Mouse (Mus musculus) lung, embryonic 15.5 days (tissue): ENCODE measurements around the gene Erc2. TPM values are rescaled to one million over a fixed set of nuclear protein-coding genes. Genes with fewer than 3 reads are reported as not detected.
A peak's percentile ranks its signal among the peaks of the same experiment; 100 is the strongest.
"Not testable (repeated sequence)": the region's sequence is repeated elsewhere in the genome, so short reads cannot be mapped to it uniquely, and the experiment has no call there.

Source experiments
- ATAC-seq: fragments of 200-750 bp; cut with Nextera tagmentation; 2 replicates; pipeline ENCODE4 v1.8.0; 2017; ENCODE audit warnings: moderate number of reproducible peaks, borderline replicate concordance; ENCODE audit not compliant: low FRiP score, low TSS enrichment; ENCODE audit errors: extremely low read depth
- H3K27ac ChIP-seq: fragments of 300-500 bp; sonication (generic); 2 replicates; pipeline ENCODE4 v1.5.1; 2015; ENCODE audit warnings: moderate library complexity, mild to moderate bottlenecking, inconsistent platforms
- H3K27me3 ChIP-seq: fragments of 300-500 bp; sonication (generic); 2 replicates; pipeline ENCODE4 v1.6.1; 2015; ENCODE audit warnings: inconsistent platforms
- H3K36me3 ChIP-seq: fragments of 300-500 bp; sonication (generic); 2 replicates; pipeline ENCODE4 v1.6.1; 2015; ENCODE audit warnings: inconsistent platforms
- H3K4me1 ChIP-seq: fragments of 300-500 bp; sonication (generic); 2 replicates; pipeline ENCODE4 v1.6.1; 2015; ENCODE audit warnings: inconsistent platforms
- H3K4me2 ChIP-seq: fragments of 300-500 bp; sonication (generic); 2 replicates; pipeline ENCODE4 v1.6.1; 2015; ENCODE audit warnings: inconsistent platforms, mild to moderate bottlenecking, moderate library complexity
- H3K4me3 ChIP-seq: fragments of 300-500 bp; sonication (generic); 2 replicates; pipeline ENCODE4 v1.5.1; 2015; ENCODE audit warnings: mild to moderate bottlenecking, inconsistent platforms
- H3K9ac ChIP-seq: fragments of 300-500 bp; sonication (generic); 2 replicates; pipeline ENCODE4 v1.6.1; 2015; ENCODE audit warnings: inconsistent platforms
- H3K9me3 ChIP-seq: fragments of 300-500 bp; sonication (generic); 2 replicates; pipeline ENCODE4 v1.6.1; 2016; ENCODE audit warnings: inconsistent platforms
- WGBS: fragments of 180-500 bp; shearing (Covaris S2); methylation state at CpG from one replicate; pipeline ENCODE4 v1.1.7; 2015; 5-methylcytosine and 5-hydroxymethylcytosine counted together
- polyA plus RNA-seq: library from polyadenylated mRNA; unstranded; fragments of >200 nt; fragmentation: Nextera tagmentation; extraction: Ambion mirVana; gene quantifications from 2 replicates; pipeline ENCODE4 v1.2.1, GENCODE M21; 2015

Gene Erc2
- 1.4 and 2.3 TPM in 2 replicates for polyA plus RNA-seq

GRCm38 (mm10) chr14:27622176-27622922 lies at the start of gene Erc2:
Gene Erc2 (plus strand): TSS chr14:27622428.
- Histone ChIP-seq H3K4me3 (peak within 1 kb of the TSS; percentile 48), H3K27me3 (peaks cover 26% of the 10 kb centered on the region), H3K4me2 (peak within 1 kb of the TSS; percentile 89), H3K9ac (peak within 1 kb of the TSS; percentile 45), H3K27ac (no peak within 1 kb of the TSS), H3K9me3 (no peaks in the 10 kb centered on the region), H3K4me1 (0 out of 2 replicates have a peak, but pooled peaks cover 4% of the 10 kb centered on the region), H3K36me3 (no peaks in the 10 kb centered on the region)
- ATAC-seq, result peak; percentile 95
- 1% methylated on average over 58 of the region's 78 CpGs for WGBS

GRCm38 (mm10) chr14:27578443-27578842 lies 43.8 kb upstream of the Erc2 start:
- Histone ChIP-seq H3K36me3 (no peaks in the 10 kb centered on the region), H3K4me1 (no peaks in the 10 kb centered on the region), H3K9ac (no peak overlapping the region), H3K27ac (no peak overlapping the region), H3K4me2 (no peak overlapping the region), H3K9me3 (no peaks in the 10 kb centered on the region), H3K27me3 (no peaks in the 10 kb centered on the region), H3K4me3 (no peak overlapping the region)
- no peak for ATAC-seq
- 67% methylated on average over 2 of the region's 2 CpGs for WGBS

GRCm38 (mm10) chr14:27589616-27590015 lies 32.6 kb upstream of the Erc2 start:
- H3K4me1 ChIP-seq, H3K27me3 ChIP-seq, H3K36me3 ChIP-seq, H3K4me3 ChIP-seq, ATAC-seq, H3K9me3 ChIP-seq, H3K9ac ChIP-seq, H3K4me2 ChIP-seq, H3K27ac ChIP-seq: not testable (repeated sequence)

GRCm38 (mm10) chr14:27592163-27592562 lies 30.1 kb upstream of the Erc2 start:
- no peaks in the 10 kb centered on the region for H3K36me3 ChIP-seq

GRCm38 (mm10) chr14:27596265-27596664 lies 26.0 kb upstream of the Erc2 start:
- ATAC-seq, result peak; percentile 78
- Histone ChIP-seq H3K4me1 (no peaks in the 10 kb centered on the region), H3K27me3 (no peaks in the 10 kb centered on the region), H3K9me3 (no peaks in the 10 kb centered on the region), H3K36me3 (no peaks in the 10 kb centered on the region), H3K4me3 (no peak overlapping the region), H3K27ac (no peak overlapping the region), H3K4me2 (no peak overlapping the region), H3K9ac (no peak overlapping the region)
- 4% methylated on average over 7 of the region's 7 CpGs for WGBS

More at GRCm38 (mm10) chr14:27592163-27592562, 30.1 kb upstream of the Erc2 start:
- no peaks in the 10 kb centered on the region for H3K27me3 ChIP-seq
- no peak overlapping the region for H3K4me3 ChIP-seq
- H3K4me1 ChIP-seq, result no peaks in the 10 kb centered on the region
- 85% methylated on average over 7 of the region's 7 CpGs for WGBS
- H3K9ac ChIP-seq, result no peak overlapping the region
- ATAC-seq, result no peak
- H3K4me2 ChIP-seq, result no peak overlapping the region
- no peaks in the 10 kb centered on the region for H3K9me3 ChIP-seq
- H3K27ac ChIP-seq, result no peak overlapping the region

- no peak overlapping the region for H3K4me2 ChIP-seq
- 71% methylated on average over 13 of the region's 13 CpGs for WGBS
- no peaks in the 10 kb centered on the region for H3K27me3 ChIP-seq
- no peak for ATAC-seq
- no peaks in the 10 kb centered on the region for H3K9me3 ChIP-seq
- no peaks in the 10 kb centered on the region for H3K4me1 ChIP-seq
- H3K27ac ChIP-seq, result no peak overlapping the region
- H3K36me3 ChIP-seq, result no peaks in the 10 kb centered on the region
- H3K4me3 ChIP-seq, result no peak overlapping the region
- H3K9ac ChIP-seq, result no peak overlapping the region
Measured at GRCm38 (mm10) chr14:27602136-27602535, 20.1 kb upstream of the Erc2 start.

- H3K4me3 ChIP-seq, result no peak overlapping the region
- 71% methylated on average over 3 of the region's 3 CpGs for WGBS
Measured at GRCm38 (mm10) chr14:27607419-27607818, 14.8 kb upstream of the Erc2 start.

GRCm38 (mm10) chr14:27613766-27614165 lies 8.5 kb upstream of the Erc2 start:
- no peak for ATAC-seq
- no peak overlapping the region for H3K9ac ChIP-seq
- H3K27ac ChIP-seq, result no peak overlapping the region
- no peaks in the 10 kb centered on the region for H3K4me1 ChIP-seq
- H3K36me3 ChIP-seq, result no peaks in the 10 kb centered on the region
- no peaks in the 10 kb centered on the region for H3K27me3 ChIP-seq
- no peak overlapping the region for H3K4me2 ChIP-seq
- H3K9me3 ChIP-seq, result no peaks in the 10 kb centered on the region
- 65% methylated on average over 5 of the region's 5 CpGs for whole genome bisulfite sequencing
- H3K4me3 ChIP-seq, result no peak overlapping the region

More at GRCm38 (mm10) chr14:27607419-27607818, 14.8 kb upstream of the Erc2 start:
- Histone ChIP-seq H3K36me3 (no peaks in the 10 kb centered on the region), H3K4me2 (no peak overlapping the region), H3K9me3 (no peaks in the 10 kb centered on the region), H3K9ac (no peak overlapping the region), H3K27ac (no peak overlapping the region), H3K27me3 (no peaks in the 10 kb centered on the region), H3K4me1 (no peaks in the 10 kb centered on the region)
- ATAC-seq, result no peak

- 64% methylated on average over 3 of the region's 3 CpGs for WGBS
Measured at GRCm38 (mm10) chr14:27617286-27617685, 4.9 kb upstream of the Erc2 start.

GRCm38 (mm10) chr14:27621576-27621975 lies 652 bp upstream of the Erc2 start:
- Histone ChIP-seq H3K9ac (no peak overlapping the region), H3K4me3 (no peak overlapping the region; the same call in 1 of the 2 replicates), H3K27ac (no peak overlapping the region), H3K27me3 (peaks cover 26% of the 10 kb centered on the region), H3K36me3 (no peaks in the 10 kb centered on the region), H3K4me2 (peak overlapping the region; percentile 89), H3K9me3 (no peaks in the 10 kb centered on the region), H3K4me1 (0 out of 2 replicates have a peak, but pooled peaks cover 4% of the 10 kb centered on the region)
- ATAC-seq, result no peak
- 40% methylated on average over 8 of the region's 8 CpGs for WGBS

More at GRCm38 (mm10) chr14:27617286-27617685, 4.9 kb upstream of the Erc2 start:
- Histone ChIP-seq H3K27ac (no peak overlapping the region), H3K4me2 (no peak overlapping the region), H3K9me3 (no peaks in the 10 kb centered on the region), H3K4me3 (no peak overlapping the region), H3K36me3 (no peaks in the 10 kb centered on the region), H3K9ac (no peak overlapping the region), H3K27me3 (peaks cover 7% of the 10 kb centered on the region; the same call in 1 of the 2 replicates), H3K4me1 (no peaks in the 10 kb centered on the region)
- no peak for ATAC-seq

GRCm38 (mm10) chr14:27622923-27623219 lies 643 bp downstream of the Erc2 start:
- peak overlapping the region; percentile 48 for H3K4me3 ChIP-seq
- peaks cover 26% of the 10 kb centered on the region for H3K27me3 ChIP-seq
- H3K9ac ChIP-seq, result peak overlapping the region; percentile 45
- H3K36me3 ChIP-seq, result no peaks in the 10 kb centered on the region
- H3K4me1 ChIP-seq, result 0 out of 2 replicates have a peak, but pooled peaks cover 4% of the 10 kb centered on the region
- WGBS, result 4% methylated on average over 6 of the region's 6 CpGs
- no peak overlapping the region for H3K27ac ChIP-seq
- ATAC-seq, result no peak
- peak overlapping the region; percentile 89 for H3K4me2 ChIP-seq
- H3K9me3 ChIP-seq, result no peaks in the 10 kb centered on the region

GRCm38 (mm10) chr14:27623368-27623767 lies 1.1 kb downstream of the Erc2 start:
- H3K36me3 ChIP-seq, result no peaks in the 10 kb centered on the region
- no peak overlapping the region for H3K27ac ChIP-seq
- H3K27me3 ChIP-seq, result peaks cover 26% of the 10 kb centered on the region
- WGBS, result 7% methylated on average over 10 of the region's 10 CpGs
- peak overlapping the region; percentile 89 for H3K4me2 ChIP-seq
- 0 out of 2 replicates have a peak, but pooled peaks cover 4% of the 10 kb centered on the region for H3K4me1 ChIP-seq
- peak overlapping the region; percentile 48 for H3K4me3 ChIP-seq
- no peaks in the 10 kb centered on the region for H3K9me3 ChIP-seq
- H3K9ac ChIP-seq, result no peak overlapping the region
- no peak for ATAC-seq
